Mouse (Mus musculus) testis, adult 2 months (tissue): Measurements from ENCODE around the gene Wap.

Experiments used
- CTCF ChIP-seq: fragments of 200-500 bp; IDR thresholded peaks from 2 replicates; pipeline ENCODE4 v1.5.1; 2012; ENCODE audit warnings: low read depth, mild to moderate bottlenecking, inconsistent platforms, low read length, moderate library complexity; ENCODE audit not compliant: control insufficient read depth, insufficient read depth, insufficient replicate concordance
- POLR2A ChIP-seq: fragments of 200-500 bp; IDR thresholded peaks from 2 replicates; pipeline ENCODE4 v1.6.1; 2012; ENCODE audit warnings: low read depth, mild to moderate bottlenecking, inconsistent platforms, low read length, moderate library complexity; ENCODE audit not compliant: control insufficient read depth

- TF ChIP-seq CTCF (no peak), POLR2A (no peak)
Observed at GRCm38 (mm10) chr11:6586660-6587059, 51.8 kb downstream of the Wap start.
